Mouse (Mus musculus): Measurements from ENCODE around the gene Mfsd4b1.

- TF ChIP-seq MAX (IDR thresholded peaks at IDR 0.05; ENCODE audit: low read length) (no peak), CTCF (IDR thresholded peaks at IDR 0.05 in 2 of 3, conservative IDR thresholded peaks at IDR 0.05 in 1 of 3; ENCODE audit: control insufficient read depth in 1 of 3, insufficient read depth in 1 of 3, low read depth in 2 of 3, low read length in 3 of 3, poor library complexity in 1 of 3, severe bottlenecking in 1 of 3) (no peak), TCF12 (IDR thresholded peaks at IDR 0.05; ENCODE audit: low read depth, low read length) (no peak), EP300 (IDR thresholded peaks at IDR 0.05; ENCODE audit: low read depth in 1 of 2, low read length in 2 of 2) (no peak), BHLHE40 (IDR thresholded peaks at IDR 0.05; ENCODE audit: borderline replicate concordance, low read depth, low read length) (no peak), CHD1 (IDR thresholded peaks at IDR 0.05; ENCODE audit: low read depth, low read length) (no peak)
These were observed 42.0 kb upstream of the Mfsd4b1 start for GRCm38 (mm10) chr10:40067071-40067470.
